Comparison of ENCODE assay signal across 26 mouse cellular contexts in genomic region chr5:92774419-92774818, GRCm38 (mm10).
DNase-seq lines count a peak whose midpoint lies in the region; ATAC-seq and TF ChIP-seq lines count a peak whose summit lies in the region.
"Had no signal": no experiment of that assay in that cellular context is flagged by ENCODE, and none has a peak within 500 bp of the region (broad histone marks: within the 10 kb centered on the region; RNA-seq: fewer than 3 reads in every experiment).

No protein-coding gene starts in this region.

- H3K27ac ChIP-seq in heart, embryonic 10.5 days = peak overlapping the region; percentile 57; the same call in 1 of the 2 replicates
- peak overlapping the region; percentile 66 for H3K27ac ChIP-seq in heart, embryonic 16.5 days (ENCODE audit: low read length)
- 0 out of 2 replicates have a peak overlapping the region, but pooled peaks have one; percentile 28 for H3K27ac ChIP-seq in lung, postnatal 0 days (ENCODE audit: low read length)
- no peak overlapping the region for H3K27ac ChIP-seq in midbrain, embryonic 15.5 days
- H3K27ac ChIP-seq: embryonic facial prominence, embryonic 10.5 days; forebrain, embryonic 15.5 days; hindbrain, embryonic 13.5 days; kidney, postnatal 0 days; left cerebral cortex, adult 2 months; limb, embryonic 15.5 days; liver, embryonic 14.5 days; midbrain, embryonic 12.5 days had no signal

- peaks cover 12% of the 10 kb centered on the region for H3K4me1 ChIP-seq in heart, embryonic 10.5 days
- peaks cover 12% of the 10 kb centered on the region for H3K4me1 ChIP-seq in heart, embryonic 16.5 days (ENCODE audit: control insufficient read depth, insufficient read depth, low read length)
- H3K4me1 ChIP-seq in lung, postnatal 0 days (ENCODE audit: insufficient read depth, low read depth, low read length) = no peaks in the 10 kb centered on the region
- H3K4me1 ChIP-seq in midbrain, embryonic 15.5 days = no peaks in the 10 kb centered on the region
- H3K4me1 ChIP-seq: embryonic facial prominence, embryonic 10.5 days; forebrain, embryonic 15.5 days; hindbrain, embryonic 13.5 days; limb, embryonic 15.5 days; midbrain, embryonic 12.5 days had no signal

- no peak for TF ChIP-seq CTCF in lung, postnatal 0 days (IDR thresholded peaks at IDR 0.05)

- H3K9ac ChIP-seq in heart, embryonic 16.5 days (ENCODE audit: low read length) = 0 out of 2 replicates have a peak overlapping the region, but pooled peaks have one; percentile 12
- H3K9ac ChIP-seq in lung, postnatal 0 days (replicated peaks; ENCODE audit: low read depth) = no peak overlapping the region
- no peak overlapping the region for H3K9ac ChIP-seq in midbrain, embryonic 15.5 days
- H3K9ac ChIP-seq: forebrain, embryonic 15.5 days; hindbrain, embryonic 13.5 days; limb, embryonic 15.5 days; liver, embryonic 14.5 days; midbrain, embryonic 12.5 days had no signal

- 43% methylated on average over 2 of the region's 2 CpGs for WGBS in heart, embryonic 10.5 days
- WGBS in heart, embryonic 16.5 days = 36% methylated on average over 2 of the region's 2 CpGs
- WGBS in lung, postnatal 0 days = 44% methylated on average over 2 of the region's 2 CpGs
- 37% methylated on average over 2 of the region's 2 CpGs for WGBS in midbrain, embryonic 15.5 days

- no peak for ATAC-seq in heart, embryonic 16.5 days (replicated peaks; ENCODE audit: extremely low read depth, insufficient read depth, low FRiP score)
- ATAC-seq in lung, postnatal 0 days = peak; percentile 25; the same call in 1 of the 2 replicates
- ATAC-seq in midbrain, embryonic 15.5 days (replicated peaks) = no peak
- ATAC-seq: CD4-positive, CD25-positive, alpha-beta regulatory T cell, adult 4 months; forebrain, embryonic 15.5 days had no signal

- H3K27me3 ChIP-seq in heart, embryonic 10.5 days (ENCODE audit: insufficient read depth, poor library complexity, severe bottlenecking) = no peaks in the 10 kb centered on the region
- no peaks in the 10 kb centered on the region for H3K27me3 ChIP-seq in heart, embryonic 16.5 days (ENCODE audit: control insufficient read depth, insufficient read depth, low read length)
- H3K27me3 ChIP-seq in lung, postnatal 0 days (replicated peaks; ENCODE audit: insufficient read depth, low read length) = no peaks in the 10 kb centered on the region
- H3K27me3 ChIP-seq in midbrain, embryonic 15.5 days (replicated peaks) = no peaks in the 10 kb centered on the region
- H3K27me3 ChIP-seq: forebrain, embryonic 15.5 days; hindbrain, embryonic 13.5 days; limb, embryonic 15.5 days; midbrain, embryonic 12.5 days had no signal

- 0 out of 2 replicates have a peak, but pooled peaks cover 2% of the 10 kb centered on the region for H3K9me3 ChIP-seq in heart, embryonic 10.5 days
- no peaks in the 10 kb centered on the region; the same call in 1 of the 2 replicates for H3K9me3 ChIP-seq in heart, embryonic 16.5 days (replicated peaks; ENCODE audit: control insufficient read depth, low read length)
- no peaks in the 10 kb centered on the region for H3K9me3 ChIP-seq in lung, postnatal 0 days (ENCODE audit: low read length)
- H3K9me3 ChIP-seq in midbrain, embryonic 15.5 days = no peaks in the 10 kb centered on the region
- H3K9me3 ChIP-seq: forebrain, embryonic 15.5 days; hindbrain, embryonic 13.5 days; limb, embryonic 15.5 days; midbrain, embryonic 12.5 days had no signal

- no peak overlapping the region for H3K4me3 ChIP-seq in heart, embryonic 10.5 days
- no peak overlapping the region; the same call in 1 of the 2 replicates for H3K4me3 ChIP-seq in heart, embryonic 16.5 days (ENCODE audit: low read length)
- no peak overlapping the region for H3K4me3 ChIP-seq in lung, postnatal 0 days (ENCODE audit: low read depth, low read length)
- no peak overlapping the region for H3K4me3 ChIP-seq in midbrain, embryonic 15.5 days
- H3K4me3 ChIP-seq: embryonic facial prominence, embryonic 10.5 days; forebrain, embryonic 15.5 days; hindbrain, embryonic 13.5 days; left cerebral cortex, adult 2 months; limb, embryonic 15.5 days; midbrain, embryonic 12.5 days had no signal

- peak overlapping the region; percentile 32 for H3K4me2 ChIP-seq in heart, embryonic 16.5 days (ENCODE audit: low read depth, low read length)
- no peak overlapping the region for H3K4me2 ChIP-seq in lung, postnatal 0 days (replicated peaks; ENCODE audit: low read depth, low read length)
- no peak overlapping the region for H3K4me2 ChIP-seq in midbrain, embryonic 15.5 days
- H3K4me2 ChIP-seq: forebrain, embryonic 15.5 days; hindbrain, embryonic 13.5 days; limb, embryonic 15.5 days; midbrain, embryonic 12.5 days had no signal

- no peak for TF ChIP-seq EP300 in lung, postnatal 0 days (IDR thresholded peaks at IDR 0.05)

- no peaks in the 10 kb centered on the region for H3K36me3 ChIP-seq in heart, embryonic 10.5 days
- no peaks in the 10 kb centered on the region for H3K36me3 ChIP-seq in heart, embryonic 16.5 days (ENCODE audit: control insufficient read depth, insufficient read depth)
- H3K36me3 ChIP-seq in lung, postnatal 0 days (ENCODE audit: insufficient read depth, low read length) = no peaks in the 10 kb centered on the region
- no peaks in the 10 kb centered on the region for H3K36me3 ChIP-seq in midbrain, embryonic 15.5 days (replicated peaks)
- H3K36me3 ChIP-seq: embryonic facial prominence, embryonic 10.5 days; forebrain, embryonic 15.5 days; hindbrain, embryonic 13.5 days; limb, embryonic 15.5 days; midbrain, embryonic 12.5 days had no signal

- no peak for DNase-seq in heart, embryonic 10.5 days (ENCODE audit: low spot score)
- no peak for DNase-seq in heart, postnatal 10 days
- no peak for DNase-seq in heart, postnatal 36 days
- DNase-seq in lung, postnatal 0 days (ENCODE audit: low spot score) = no peak
- DNase-seq in lung, adult 18-20 months = no peak
- no peak for DNase-seq in right cerebral cortex, postnatal 36 days (ENCODE audit: low spot score in 2 of 2)
- DNase-seq: adrenal gland, adult 2 months; cerebellum, adult 11-12 months; cerebellum, postnatal 10 days; kidney, adult 2 months; layer of hippocampus, adult 9-11 months; left cerebral cortex, postnatal 4 days; lung, postnatal 14 days; right cerebral cortex, postnatal 14 days; thymus, adult 2 months had no signal

- intact Hi-C loops in heart, postnatal 10 days (cut with DNase I) = no loop called here
- intact Hi-C loops in heart, postnatal 36 days (cut with DNase I) = no loop called here
